In the genomic region with DNA sequence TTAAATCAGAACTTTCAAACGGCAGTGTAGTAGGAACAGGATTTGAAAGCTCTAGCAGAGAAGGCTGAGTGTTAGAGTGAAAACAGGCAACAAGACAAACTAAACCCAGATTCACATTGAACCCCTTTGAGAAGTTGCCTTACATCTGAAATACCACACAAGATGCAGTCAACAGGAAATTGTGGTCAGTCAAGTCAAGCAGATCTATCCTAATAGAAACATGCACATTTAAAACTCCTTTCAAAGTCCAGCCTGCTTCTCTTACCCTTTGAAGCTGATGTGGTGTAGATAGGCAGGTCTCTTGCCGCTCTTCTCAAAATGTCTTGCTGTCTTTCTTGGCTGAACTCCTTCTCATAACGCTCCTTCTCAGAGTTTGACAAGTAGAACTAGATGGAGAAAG, we compare ENCODE assay signal across 24 mouse cellular contexts. TPM values are rescaled to one million over a fixed set of nuclear protein-coding genes. Genes with fewer than 3 reads are reported as not detected.
DNase-seq lines count a peak whose midpoint lies in the region; ATAC-seq lines count a peak whose summit lies in the region.
"Had no signal": no experiment of that assay in that cellular context is flagged by ENCODE, and none has a peak within 500 bp of the region (broad histone marks: within the 10 kb centered on the region; RNA-seq: fewer than 3 reads in every experiment).

No protein-coding gene starts in this region.

- WGBS in forebrain, embryonic 13.5 days, result 95% methylated on average over 3 of the region's 3 CpGs
- WGBS in forebrain, embryonic 11.5 days, result 90% methylated on average over 3 of the region's 3 CpGs

- no peaks in the 10 kb centered on the region for H3K4me1 ChIP-seq in forebrain, embryonic 13.5 days
- no peaks in the 10 kb centered on the region for H3K4me1 ChIP-seq in forebrain, embryonic 11.5 days (replicated peaks; ENCODE audit: control insufficient read depth, insufficient read depth, low read length)
- H3K4me1 ChIP-seq: embryonic facial prominence, embryonic 15.5 days; forebrain, embryonic 10.5 days; heart, embryonic 10.5 days; hindbrain, embryonic 13.5 days had no signal

- no peaks in the 10 kb centered on the region for H3K9me3 ChIP-seq in forebrain, embryonic 13.5 days (replicated peaks)
- no peaks in the 10 kb centered on the region for H3K9me3 ChIP-seq in forebrain, embryonic 11.5 days (ENCODE audit: control insufficient read depth, low read length)
- H3K9me3 ChIP-seq: embryonic facial prominence, embryonic 15.5 days; forebrain, embryonic 10.5 days; G1E; heart, embryonic 10.5 days; hindbrain, embryonic 13.5 days had no signal

- peaks cover 67% of the 10 kb centered on the region for H3K36me3 ChIP-seq in forebrain, embryonic 13.5 days (ENCODE audit: poor library complexity, severe bottlenecking)
- no peaks in the 10 kb centered on the region for H3K36me3 ChIP-seq in forebrain, embryonic 11.5 days (ENCODE audit: control insufficient read depth, insufficient read depth, low read length)

- no peak overlapping the region for H3K4me3 ChIP-seq in forebrain, embryonic 13.5 days
- H3K4me3 ChIP-seq in forebrain, embryonic 11.5 days (ENCODE audit: low read depth, low read length), result no peak overlapping the region
- H3K4me3 ChIP-seq: embryonic facial prominence, embryonic 15.5 days; erythroblast, embryonic 14.5 days; forebrain, embryonic 10.5 days; heart, embryonic 10.5 days; hindbrain, embryonic 13.5 days had no signal

- H3K4me2 ChIP-seq in forebrain, embryonic 13.5 days, result no peak overlapping the region
- H3K4me2 ChIP-seq in forebrain, embryonic 11.5 days (ENCODE audit: low read depth, low read length, severe bottlenecking), result no peak overlapping the region
- H3K4me2 ChIP-seq: embryonic facial prominence, embryonic 15.5 days; hindbrain, embryonic 13.5 days had no signal

- DNase-seq in A20 (ENCODE audit: low read depth, low spot score), result peak; percentile 79
- DNase-seq in CD4-positive, CD25-positive, alpha-beta regulatory T cell, adult 2 months (ENCODE audit: low read depth, low spot score), result peak; percentile 61
- peak; percentile 74 for DNase-seq in induced T-regulatory cell, adult 2 months (ENCODE audit: low read depth)
- DNase-seq in natural killer cell, adult 2 months (ENCODE audit: low spot score in 2 of 2), result peak; percentile 20 to 52
- no peak for DNase-seq in layer of hippocampus, postnatal 36 days
- DNase-seq in kidney, postnatal 36 days, result no peak
- DNase-seq in forebrain, embryonic 11.5 days (ENCODE audit: low spot score), result no peak
- DNase-seq: adrenal gland, adult 2 months; adrenal gland, postnatal 36 days; cerebellum, adult 2 months; cerebellum, postnatal 10 days; embryo, embryonic 11 days; gastrocnemius, postnatal 10 days; heart, adult 18-20 months; heart, postnatal 10 days had no signal

- no peak overlapping the region for H3K27ac ChIP-seq in forebrain, embryonic 13.5 days
- H3K27ac ChIP-seq in forebrain, embryonic 11.5 days (ENCODE audit: low read depth, low read length), result no peak overlapping the region
- H3K27ac ChIP-seq: embryonic facial prominence, embryonic 15.5 days; forebrain, embryonic 10.5 days; heart, embryonic 10.5 days; hindbrain, embryonic 13.5 days; hindbrain, postnatal 0 days had no signal

- ATAC-seq in forebrain, embryonic 13.5 days, result no peak
- no peak for ATAC-seq in forebrain, embryonic 11.5 days (replicated peaks; ENCODE audit: low FRiP score)
- ATAC-seq: forebrain, embryonic 16.5 days; hindbrain, postnatal 0 days had no signal

- H3K27me3 ChIP-seq in forebrain, embryonic 13.5 days, result no peaks in the 10 kb centered on the region
- H3K27me3 ChIP-seq in forebrain, embryonic 11.5 days (ENCODE audit: control insufficient read depth, insufficient read depth, low read length), result no peaks in the 10 kb centered on the region
- H3K27me3 ChIP-seq: embryonic facial prominence, embryonic 15.5 days; hindbrain, embryonic 13.5 days had no signal

- H3K9ac ChIP-seq in forebrain, embryonic 13.5 days, result no peak overlapping the region
- no peak overlapping the region for H3K9ac ChIP-seq in forebrain, embryonic 11.5 days (ENCODE audit: low read length)
- H3K9ac ChIP-seq: embryonic facial prominence, embryonic 15.5 days; hindbrain, embryonic 13.5 days had no signal

RNA-seq across cellular contexts. Expression of a gene that starts 24.8 kb away (rescaled TPM):
- 10 to 100 TPM; 41.5 to 41.6 TPM for total RNA-seq in layer of hippocampus, postnatal 36 days (2021)
- polyA plus RNA-seq in forebrain, embryonic 13.5 days (2015; fragmentation: Nextera tagmentation; extraction: Ambion mirVana), result 54.2 and 55.1 TPM in 2 replicates
- polyA plus RNA-seq in forebrain, embryonic 11.5 days (2014; fragmentation: Nextera tagmentation; extraction: Ambion mirVana), result 54.6 and 62.2 TPM in 2 replicates
- polyA plus RNA-seq: erythroblast, embryonic 14.5 days had no signal

RNA-seq across cellular contexts. Expression of a gene that starts 39.2 kb away (rescaled TPM):
- 10 to 100 TPM; 72.8 to 75.2 TPM for total RNA-seq in layer of hippocampus, postnatal 36 days (2021)
- 151 and 152 TPM in 2 replicates for polyA plus RNA-seq in forebrain, embryonic 13.5 days (2015; fragmentation: Nextera tagmentation; extraction: Ambion mirVana)
- polyA plus RNA-seq in forebrain, embryonic 11.5 days (2014; fragmentation: Nextera tagmentation; extraction: Ambion mirVana), result 124 and 131 TPM in 2 replicates

RNA-seq across cellular contexts. Expression of a gene that starts 39.3 kb away (rescaled TPM):
- total RNA-seq in layer of hippocampus, postnatal 36 days (2021), result 1 to 10 TPM in 1 of 2 experiments, under 1 TPM in 1; 0.83 to 1.1 TPM
- polyA plus RNA-seq in forebrain, embryonic 13.5 days (2015; fragmentation: Nextera tagmentation; extraction: Ambion mirVana), result 34.8 and 37.6 TPM in 2 replicates
- 55.9 and 63.3 TPM in 2 replicates for polyA plus RNA-seq in forebrain, embryonic 11.5 days (2014; fragmentation: Nextera tagmentation; extraction: Ambion mirVana)

Comparison
In these comparisons a context has a peak if more than half of its experiments do, and no peak if none do; other contexts are left out.
1. DNase-seq: peak in A20 (single experiment), CD4-positive, CD25-positive, alpha-beta regulatory T cell, adult 2 months (single experiment), induced T-regulatory cell, adult 2 months (single experiment) and natural killer cell, adult 2 months (2 of 2); none in layer of hippocampus, postnatal 36 days (0 of 2), kidney, postnatal 36 days (0 of 2) and forebrain, embryonic 11.5 days (single experiment).